Mouse (Mus musculus): ENCODE results near the gene 0610040J01Rik. TPM values are rescaled to one million over a fixed set of nuclear protein-coding genes. Genes with fewer than 3 reads are reported as not detected.

0610040J01Rik gene
- polyA plus RNA-seq (2012; rRNA removed): 2.3 and 2.6 TPM in 2 replicates

GRCm38 (mm10) chr5:63811819-63812508 is at the start of gene 0610040J01Rik:
0610040J01Rik (plus strand) TSS chr5:63812363.

Other genes starting within 250 kb of the 0610040J01Rik start
- gene Nwd2, start 163.3 kb upstream of the 0610040J01Rik start, polyA plus RNA-seq (2012; rRNA removed): 12.5 and 13.2 TPM in 2 replicates
- gene Rell1, start 156.5 kb downstream of the 0610040J01Rik start, polyA plus RNA-seq (2012; rRNA removed): 7.9 and 8.0 TPM in 2 replicates